Mouse (Mus musculus): Measurements from ENCODE around the gene Hexa.

GRCm38 (mm10) chr9:59552610-59553009 is 13.3 kb downstream of the Hexa start:
- no peak for TF ChIP-seq CTCF (IDR thresholded peaks at IDR 0.05; ENCODE audit: control insufficient read depth, insufficient read depth, low read length)
- TF ChIP-seq POLR2A (IDR thresholded peaks at IDR 0.05; ENCODE audit: borderline replicate concordance, control insufficient read depth, low read depth, low read length): no peak
